Mouse (Mus musculus) lung, postnatal 4 days (tissue): ENCODE measurements around the gene Ttll3.
A peak's percentile ranks its signal among the peaks of the same experiment; 100 is the strongest.

ENCODE experiments used
- DNase-seq, 2 experiments: peaks; one replicate each; pipeline ENCODE4 v3.0.0; 2021

Gene Ttll3

DNA sequence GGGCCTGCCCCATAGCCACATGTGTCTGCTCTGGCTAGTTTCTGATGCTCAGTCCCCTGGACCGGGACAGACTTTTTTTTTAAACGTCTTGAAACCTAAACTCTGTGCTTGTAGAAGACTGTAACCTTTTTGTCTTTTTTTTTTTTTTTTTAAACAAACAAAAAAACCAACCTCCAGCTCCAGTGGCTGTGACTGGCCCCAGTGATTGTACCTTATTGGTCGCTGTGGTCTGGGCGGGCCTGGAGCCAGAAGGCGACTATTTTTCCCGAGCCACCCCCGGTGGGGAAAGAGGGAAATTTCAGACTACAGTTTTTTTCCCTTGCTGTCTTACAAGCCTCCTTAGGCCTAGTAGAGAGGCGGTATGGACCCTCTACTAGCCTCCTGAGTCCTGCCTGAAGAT, at the start of gene Ttll3:
Gene Ttll3, plus strand, starts transcription at position 301 of the 400 bp plus-strand sequence.
- DNase-seq = no peak

DNA sequence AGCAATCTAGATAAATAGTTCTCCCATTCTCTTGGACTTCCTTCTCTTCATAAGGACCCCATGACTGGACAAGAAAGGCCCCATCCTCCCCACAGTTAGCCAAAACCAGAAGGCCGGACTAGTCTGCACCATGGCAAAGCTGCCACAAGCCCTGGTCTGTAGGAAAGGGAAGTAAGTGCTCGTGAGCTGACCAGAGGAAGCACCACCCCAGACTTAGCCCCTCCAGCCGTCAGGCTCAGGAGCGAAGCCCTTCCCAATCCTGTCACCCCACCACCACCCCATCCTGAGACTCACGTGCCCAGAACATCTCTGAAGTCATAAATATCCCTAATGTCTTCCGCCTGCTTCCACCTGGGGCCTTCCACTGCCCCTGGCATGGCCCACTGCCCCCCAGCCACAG, 47.5 kb upstream of the Ttll3 start:
- DNase-seq = peak; percentile 33 to 34

DNA sequence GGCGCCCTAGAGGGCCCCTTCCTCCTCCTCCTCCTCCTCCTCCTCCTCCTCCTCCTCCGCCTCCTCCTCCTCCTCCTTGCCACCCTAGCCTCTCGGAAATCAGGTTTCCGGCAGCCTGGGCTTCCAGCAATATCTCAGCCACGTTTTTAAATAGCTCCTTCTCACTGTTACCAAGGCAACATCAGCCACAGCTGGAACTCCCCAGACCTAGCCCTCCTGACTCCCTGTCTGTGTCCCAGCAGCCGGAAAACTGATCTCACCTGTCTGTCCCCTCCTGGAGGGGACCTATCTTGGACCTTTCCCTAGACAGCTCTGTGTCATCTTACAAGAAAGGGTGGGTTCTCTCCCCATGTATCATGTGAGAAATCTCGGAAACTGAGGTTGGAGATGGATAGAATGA, 46.8 kb upstream of the Ttll3 start:
- no peak for DNase-seq

DNA sequence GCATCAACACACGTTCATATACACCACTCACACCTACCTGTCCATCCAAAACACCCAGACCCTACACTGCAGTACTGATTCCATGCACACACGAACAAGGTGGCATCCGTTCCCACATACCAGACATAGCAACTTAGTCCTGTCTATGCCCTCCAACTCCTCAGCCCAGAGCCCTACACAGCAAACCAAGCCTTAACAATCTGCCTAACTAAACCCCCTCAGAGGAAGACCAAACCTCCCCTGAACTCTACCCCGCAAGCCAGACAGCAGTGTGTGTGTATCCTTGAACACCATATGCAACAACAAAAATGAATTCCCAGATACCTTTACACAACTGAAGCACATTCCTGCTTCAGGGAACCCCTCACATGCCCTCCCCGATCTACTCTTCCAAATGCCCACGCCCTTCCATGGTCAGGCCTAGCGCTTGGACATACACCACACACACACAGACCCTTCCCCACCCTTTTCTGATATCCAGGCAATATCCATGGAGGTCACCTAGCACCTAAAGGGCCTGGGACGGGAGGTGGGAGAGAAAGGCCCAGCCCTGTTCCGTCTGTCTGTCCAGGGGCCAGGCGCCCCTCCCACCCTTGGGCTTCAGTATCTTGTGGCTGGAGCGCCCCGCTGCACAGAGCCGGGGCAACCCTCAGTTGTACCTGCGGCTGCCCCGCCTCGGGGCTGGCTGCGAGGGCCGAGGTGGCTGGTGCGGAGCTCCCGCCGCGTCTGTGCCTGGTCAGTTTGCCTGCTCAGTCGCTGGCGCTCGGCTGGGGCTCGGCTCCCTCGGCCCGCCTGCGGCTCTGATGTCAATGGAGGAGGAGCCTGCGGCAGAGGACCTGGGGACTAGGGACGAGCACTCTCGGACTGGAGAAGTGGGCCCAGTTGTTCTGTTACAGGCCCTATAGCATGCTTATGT, 45.6 kb upstream of the Ttll3 start, which contains the start of gene Camk1:
Gene Camk1, minus strand, starts transcription at position 808 of the 916 bp plus-strand sequence.
- peak; percentile 87 to 88 for DNase-seq

DNA sequence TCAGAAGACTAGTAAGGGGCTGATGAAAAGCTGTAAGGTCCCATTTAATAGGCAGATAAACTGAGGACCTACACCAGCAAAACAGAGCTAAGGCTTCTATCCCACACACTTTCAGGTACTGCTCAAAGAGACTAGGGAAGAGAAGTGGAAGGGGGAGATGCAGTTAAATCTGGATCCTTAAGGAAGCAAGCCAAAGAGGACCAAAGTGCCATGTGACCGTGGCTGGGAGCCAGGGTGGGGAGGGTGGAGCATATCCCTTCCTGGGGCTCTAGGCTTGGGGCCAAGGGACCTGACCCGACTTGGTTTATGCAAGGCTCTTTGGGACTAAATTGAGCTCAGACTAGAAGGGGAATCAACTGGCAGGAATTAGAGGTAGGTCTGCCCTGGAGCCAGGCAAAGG, 44.7 kb upstream of the Ttll3 start:
- peak; percentile 85 to 92 for DNase-seq

DNA sequence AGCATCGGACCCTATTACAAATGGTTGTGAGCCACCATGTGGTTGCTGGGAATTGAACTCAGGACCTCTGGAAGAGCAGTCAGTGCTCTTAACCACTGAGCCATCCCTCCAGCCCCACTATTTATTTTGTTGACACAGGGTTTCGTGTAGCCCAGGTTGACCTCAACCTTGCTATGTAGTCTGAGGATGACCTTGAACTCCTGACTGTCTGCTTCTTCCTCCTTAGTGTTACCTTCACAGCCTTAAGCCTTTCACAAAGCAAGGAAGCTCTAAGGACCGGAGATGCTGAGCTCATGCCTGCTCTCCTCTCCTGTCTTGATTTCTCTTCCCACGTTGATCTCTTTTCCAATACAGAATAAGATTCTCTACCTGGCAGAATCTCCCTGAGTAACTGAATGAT, 42.2 kb upstream of the Ttll3 start:
- no peak for DNase-seq

DNA sequence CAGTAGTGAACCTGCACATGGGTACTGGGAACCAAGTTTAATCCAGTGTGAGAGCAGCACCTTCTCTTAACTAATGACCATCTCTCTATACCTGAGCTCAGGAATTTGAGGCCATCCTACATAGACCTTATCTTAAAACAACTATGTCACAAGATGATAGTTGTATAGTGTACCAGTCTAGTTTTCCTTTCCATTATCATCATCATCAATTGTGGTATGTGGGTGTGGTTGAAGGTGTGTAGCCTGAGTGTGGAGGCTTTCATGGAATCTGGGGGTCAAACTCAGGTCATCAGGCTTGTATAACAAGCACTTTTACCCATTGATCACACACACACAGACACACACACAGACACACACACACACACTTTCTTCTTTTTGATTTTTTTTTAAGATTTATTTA, 38.5 kb upstream of the Ttll3 start:
- DNase-seq = no peak

DNA sequence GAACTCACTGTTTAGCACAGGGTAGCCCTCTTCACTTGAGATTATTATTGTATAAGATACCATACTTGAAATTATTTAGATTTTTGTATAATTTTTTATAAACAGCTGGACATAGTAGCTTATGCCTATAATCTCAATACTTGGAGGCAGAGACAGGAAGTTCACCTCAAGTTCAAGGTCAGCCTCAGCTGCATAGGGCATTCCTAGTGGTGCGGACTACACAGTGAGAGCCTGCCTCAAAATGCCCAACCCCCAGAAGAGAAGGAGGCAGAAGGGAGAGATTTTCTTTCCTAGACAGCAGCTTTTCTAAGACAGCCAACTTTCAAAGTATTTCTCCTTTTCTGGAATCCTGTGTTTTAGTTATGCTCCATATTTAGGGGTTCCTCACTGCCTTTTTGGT, 37.9 kb upstream of the Ttll3 start:
- DNase-seq = no peak

DNA sequence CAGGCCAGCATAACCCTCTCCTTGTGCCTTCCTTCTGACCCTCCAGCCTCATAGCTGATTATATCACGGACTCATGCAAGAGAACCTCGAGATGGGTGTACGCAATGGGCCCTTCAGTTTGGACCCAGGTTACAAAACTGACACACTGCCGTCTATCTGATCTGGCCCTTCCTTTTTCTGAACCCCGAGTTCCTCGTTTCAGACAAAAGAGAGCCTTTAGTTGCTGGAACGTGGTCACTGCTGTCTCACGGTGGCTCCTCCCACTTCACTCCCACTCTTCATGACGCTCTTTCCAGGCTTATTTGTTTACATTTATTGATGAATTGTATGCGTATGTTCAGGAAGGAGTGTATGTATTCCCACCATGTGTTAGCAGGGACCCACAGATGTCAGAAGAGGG, 37.4 kb upstream of the Ttll3 start:
- peak in 1 of 2 experiments; percentile 23 for DNase-seq

DNA sequence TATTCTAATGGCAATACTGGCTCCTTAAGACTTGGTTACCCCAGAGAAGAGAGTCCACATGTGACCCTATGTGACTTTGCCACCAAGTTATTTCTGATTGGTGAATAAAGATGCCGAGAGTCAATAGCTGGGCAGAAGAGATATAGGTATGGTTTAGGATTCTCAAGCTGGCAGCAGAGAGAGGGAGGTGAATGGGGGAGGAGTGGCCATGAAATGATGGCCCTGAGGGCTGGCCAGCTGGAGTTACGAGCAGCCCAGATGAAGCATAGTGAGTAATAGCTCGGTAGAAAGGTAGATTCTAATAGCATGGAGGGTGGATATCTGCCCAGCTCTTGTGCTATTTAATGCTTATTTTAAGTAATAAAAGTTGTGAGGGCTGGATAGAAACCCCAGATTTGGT, 36.2 kb upstream of the Ttll3 start:
- no peak for DNase-seq

DNA sequence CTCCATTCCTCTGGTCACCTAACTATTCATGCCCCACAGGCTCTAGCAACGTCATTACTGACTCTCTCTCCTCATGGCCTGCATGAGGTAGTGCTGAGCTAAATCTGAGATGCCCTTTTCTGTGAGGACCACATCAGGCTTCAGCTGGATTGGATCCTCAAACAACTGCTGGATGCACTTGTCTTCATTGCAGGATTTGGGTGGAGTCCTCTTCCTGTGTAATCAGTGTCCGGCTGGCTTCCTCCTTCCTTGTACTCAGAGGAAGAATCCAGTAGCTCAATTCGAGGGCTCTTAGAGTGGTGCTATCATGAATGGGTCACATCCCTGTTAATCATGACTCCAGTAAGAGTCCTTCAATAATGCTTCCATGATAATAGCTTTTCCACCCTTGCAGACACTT, 35.4 kb upstream of the Ttll3 start:
- no peak for DNase-seq

DNA sequence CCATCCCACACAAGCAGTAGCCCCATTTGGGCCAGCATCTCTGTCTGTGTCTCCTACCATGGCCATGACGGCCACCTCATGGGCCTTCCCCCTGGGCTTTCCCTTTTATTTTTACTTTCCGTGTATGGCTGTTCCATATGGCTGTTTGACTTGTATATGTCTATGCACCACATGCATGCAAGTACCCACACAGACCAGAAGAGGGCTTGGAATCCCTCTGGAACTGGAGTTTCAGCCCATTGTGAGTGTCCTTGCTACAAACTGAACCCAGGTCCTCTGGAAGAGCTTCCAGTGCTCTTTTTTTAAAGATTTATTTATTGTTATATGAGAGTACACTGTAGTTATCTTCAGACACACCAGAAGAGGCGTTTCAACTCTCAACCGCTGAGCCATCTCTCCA, 27.6 kb upstream of the Ttll3 start:
- DNase-seq = no peak

DNA sequence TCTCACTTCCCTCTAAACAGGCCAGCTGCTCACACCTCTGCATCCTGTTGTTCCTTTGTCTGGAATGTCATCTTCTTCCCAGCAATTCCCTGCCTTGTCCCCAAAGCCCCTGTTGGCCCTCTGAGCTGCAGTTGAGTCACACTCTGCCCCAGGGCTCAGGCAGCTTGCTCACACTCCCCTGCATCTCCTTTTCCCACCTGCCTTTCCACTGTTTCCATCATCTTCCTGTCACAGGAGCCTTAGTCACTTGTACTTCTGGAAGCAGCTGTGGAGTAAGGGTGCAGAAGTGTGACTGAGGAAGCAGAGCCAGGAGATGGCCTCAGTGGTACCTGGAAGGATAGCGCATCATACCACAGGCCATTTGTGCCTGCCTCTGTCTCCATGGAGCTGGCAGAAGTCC, 26.8 kb upstream of the Ttll3 start:
- DNase-seq = no peak

DNA sequence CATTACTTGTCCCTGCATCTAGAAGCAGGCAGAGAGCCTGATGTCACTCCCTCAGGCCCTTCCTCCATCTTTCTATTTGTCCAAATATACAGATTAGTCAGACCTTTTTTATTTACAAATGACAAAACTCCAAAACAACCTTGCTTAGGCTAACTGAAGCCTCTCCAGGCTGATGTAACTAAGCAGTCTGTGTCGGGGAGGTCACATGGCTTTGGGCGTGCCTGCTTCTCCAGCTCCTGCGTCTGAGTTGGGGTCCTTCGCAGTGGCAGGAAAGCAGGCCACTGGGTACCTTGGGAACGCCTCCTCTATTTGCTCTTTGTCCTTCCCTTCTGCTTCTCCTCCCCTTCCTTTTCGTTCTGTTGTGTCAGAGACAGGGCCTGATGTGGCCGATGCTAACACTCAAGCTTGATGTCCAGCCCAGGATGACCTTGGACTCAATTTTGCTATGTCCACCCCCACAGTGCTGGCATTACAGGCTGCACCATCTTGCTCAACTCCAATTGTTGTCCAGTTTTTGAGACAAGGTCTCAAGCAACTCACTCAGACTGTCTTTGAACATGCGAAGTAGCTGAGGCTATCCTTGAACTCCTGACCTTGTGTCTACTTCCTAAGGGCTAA, 24.4 kb upstream of the Ttll3 start:
- DNase-seq = no peak

DNA sequence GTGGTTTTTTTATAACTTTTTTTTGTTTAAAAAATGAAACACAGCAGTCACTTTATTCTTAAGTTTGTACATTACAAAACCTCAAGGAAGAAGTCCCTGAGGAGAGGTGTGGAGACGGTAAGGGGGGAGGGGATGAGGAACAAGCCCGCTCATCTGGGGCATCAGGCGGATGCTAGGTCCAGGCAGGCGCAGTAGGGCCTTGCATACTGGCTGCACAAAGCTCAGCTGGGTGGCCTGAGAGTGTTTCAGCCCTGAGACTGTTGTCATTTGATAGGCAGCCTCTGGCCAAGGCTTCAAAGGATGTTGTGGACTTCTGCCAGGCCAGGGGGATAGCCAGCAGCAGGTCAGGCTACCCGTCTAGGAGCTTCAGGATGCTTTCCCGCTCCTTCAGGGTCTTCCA, 22.4 kb upstream of the Ttll3 start:
- DNase-seq = no peak

DNA sequence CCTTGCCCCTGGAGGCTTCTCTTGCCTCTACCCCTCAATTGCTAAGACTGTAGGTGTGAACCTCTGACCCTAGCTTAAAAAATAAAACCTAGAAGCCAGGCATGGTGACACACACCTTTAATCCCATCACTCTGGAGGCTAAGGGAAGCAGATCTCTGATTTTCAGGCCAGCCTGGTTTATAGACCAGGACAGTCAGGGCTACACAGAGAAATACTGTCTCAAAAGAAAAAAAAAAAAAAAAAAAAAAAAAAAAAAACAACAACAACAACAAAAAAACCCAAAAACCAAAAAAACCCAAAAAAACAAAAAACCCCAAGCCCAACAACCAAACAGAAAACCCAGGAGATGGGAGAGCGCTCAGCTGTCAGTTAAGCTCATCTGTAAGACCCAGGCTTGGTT, 21.5 kb upstream of the Ttll3 start:
- DNase-seq = no peak

DNA sequence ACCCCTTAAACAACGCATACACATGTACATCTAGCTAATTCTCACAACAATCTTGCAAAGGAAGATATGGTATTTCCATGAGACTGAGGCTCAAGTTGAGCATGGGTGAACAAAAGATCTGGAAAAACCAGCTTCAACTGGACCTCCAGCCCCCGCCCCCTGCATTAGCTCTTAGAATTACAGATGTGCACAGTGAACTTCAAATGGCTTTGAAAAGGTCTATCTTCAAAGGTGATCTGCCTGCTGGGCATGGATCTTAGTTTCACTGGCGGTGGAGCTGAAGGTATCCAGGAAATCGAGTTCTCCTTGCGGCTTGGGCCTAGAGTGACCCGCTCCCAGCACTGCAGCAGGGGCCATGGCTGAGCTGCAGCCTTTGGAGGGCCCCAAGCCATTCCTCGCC, 20.9 kb upstream of the Ttll3 start:
- no peak for DNase-seq

DNA sequence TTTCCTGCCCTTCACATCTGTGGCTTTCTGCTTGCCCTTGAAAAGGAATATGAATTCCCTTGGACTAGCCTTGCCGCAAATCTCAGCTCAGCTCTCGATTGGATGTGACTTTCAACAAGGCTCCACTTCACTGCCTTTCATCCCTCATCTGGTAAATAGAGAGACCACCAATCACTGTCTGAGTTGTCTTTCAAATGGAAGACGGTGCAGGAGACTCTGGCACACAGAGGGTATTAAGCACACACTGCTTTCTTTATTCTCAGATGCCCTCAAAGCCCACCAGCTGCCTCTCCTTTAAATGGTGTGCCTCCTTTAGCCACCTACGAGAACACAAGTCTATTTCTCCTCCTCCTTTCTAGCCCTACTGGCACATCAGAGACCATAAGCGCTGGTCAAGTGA, 20.5 kb upstream of the Ttll3 start:
- DNase-seq = no peak

DNA sequence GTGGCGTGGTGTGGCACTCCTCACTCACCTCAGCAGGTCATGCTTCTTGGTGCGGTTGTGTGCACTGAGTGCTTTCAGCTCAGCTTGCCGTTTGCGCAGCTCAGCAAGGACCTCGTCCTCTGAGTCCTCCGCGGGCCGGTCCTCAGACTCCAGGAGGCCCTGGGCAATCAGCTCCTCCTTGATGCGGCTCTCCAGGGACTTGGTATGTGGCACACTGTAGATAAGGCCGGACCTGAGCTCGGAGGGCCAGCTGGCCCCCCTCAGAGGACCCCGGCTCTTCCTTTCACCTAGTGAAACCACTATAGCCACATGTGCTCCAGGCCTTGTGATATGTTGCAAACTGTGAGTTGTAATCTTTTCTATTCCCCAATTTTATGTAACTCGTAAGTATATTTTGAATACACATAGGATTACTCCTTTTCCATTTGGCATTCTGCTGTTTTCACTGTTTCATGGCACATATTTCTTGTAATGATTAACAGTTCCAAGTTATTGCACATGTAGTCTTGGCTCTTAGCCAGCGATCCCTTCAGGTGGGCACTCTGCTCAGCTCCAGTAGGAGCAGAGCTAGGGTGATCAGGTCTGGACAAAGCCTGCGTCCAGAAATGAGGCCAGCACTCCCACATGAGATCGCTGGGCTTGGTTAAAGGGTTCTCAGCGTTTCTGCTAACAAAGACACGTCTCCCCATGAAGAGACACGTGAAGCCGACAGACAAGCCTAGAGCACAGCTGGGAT, 18.7 kb upstream of the Ttll3 start:
- DNase-seq = no peak

DNA sequence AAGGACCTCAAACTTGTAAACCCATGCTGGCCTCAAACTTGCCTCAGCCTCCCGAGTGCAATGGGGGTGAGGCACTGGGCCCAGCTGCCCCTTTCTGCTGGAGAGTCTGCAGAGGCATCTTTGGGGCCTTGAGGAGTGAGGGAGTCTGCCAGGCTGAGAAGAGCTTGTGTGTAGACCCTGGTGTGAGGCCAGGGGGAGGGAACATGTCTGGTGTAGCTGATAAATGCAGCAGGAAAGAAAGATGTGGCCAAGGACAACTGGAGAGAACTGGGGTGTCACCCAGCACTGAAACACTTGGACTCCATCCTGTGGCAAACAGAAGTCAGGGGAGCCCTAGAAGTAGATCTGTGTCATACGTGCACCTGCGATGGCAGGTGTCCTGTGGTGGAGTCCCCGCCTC, 15.6 kb upstream of the Ttll3 start:
- DNase-seq = no peak

DNA sequence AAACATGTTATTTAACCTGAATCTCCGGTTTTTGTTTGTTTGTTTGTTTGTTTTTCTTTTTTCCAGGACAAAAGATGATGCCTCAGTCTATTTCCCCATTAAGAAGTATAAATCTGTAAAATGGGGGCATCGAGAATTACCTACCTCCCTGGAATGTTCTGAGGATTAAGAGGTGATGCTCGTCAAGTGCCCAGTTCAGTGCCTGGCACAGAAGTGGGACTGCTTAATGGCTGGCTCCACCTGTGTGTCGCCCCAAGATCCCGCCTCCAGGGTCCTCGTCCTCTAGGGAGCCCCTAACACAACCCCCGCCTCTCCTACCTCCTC, 11.9 kb upstream of the Ttll3 start:
- no peak for DNase-seq

DNA sequence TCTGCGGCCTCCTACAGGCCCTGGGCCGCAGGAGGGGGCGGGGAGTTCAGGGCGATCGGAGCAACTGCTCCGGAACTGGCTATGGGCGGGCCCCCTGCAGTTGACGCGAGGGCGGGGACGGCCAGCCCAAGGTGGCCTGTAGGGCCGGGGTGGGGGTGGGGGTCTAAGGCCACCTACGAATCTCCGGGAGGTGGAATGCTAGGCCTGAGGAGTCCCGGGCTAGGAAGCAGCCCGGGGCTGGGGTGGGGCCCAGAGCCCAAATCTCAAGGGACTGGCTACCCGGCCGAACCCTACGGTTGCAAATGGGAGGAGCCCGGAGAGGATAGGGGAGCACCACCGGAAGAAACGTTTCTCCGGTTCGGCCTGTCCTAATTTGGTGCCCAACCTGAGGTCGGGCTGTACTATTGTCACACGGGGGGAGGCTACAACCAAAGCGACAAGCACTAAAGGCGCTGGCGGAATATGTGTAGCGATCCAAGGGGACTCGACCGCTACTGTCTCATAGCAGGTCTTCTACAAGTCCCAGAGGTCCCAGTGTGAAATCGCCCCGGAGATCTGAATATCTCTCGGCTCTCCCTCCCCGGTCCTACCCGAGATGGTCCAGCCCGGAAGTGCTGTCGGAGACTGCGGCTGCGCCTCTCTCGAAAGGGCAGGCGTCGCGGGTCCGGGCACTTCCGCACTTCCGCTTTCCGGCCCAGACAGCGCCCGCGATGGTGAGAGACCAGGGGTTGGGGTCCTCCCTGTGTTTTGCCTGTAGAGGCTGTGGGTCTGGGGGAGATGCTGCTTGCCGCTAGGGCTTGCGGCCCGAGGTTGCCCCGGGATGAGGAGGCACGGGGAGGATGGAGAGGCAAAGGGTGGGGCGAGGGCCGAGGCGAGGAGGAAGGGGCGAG, 11.3 kb upstream of the Ttll3 start, which contains the start of the genes Tada3 and Arpc4:
Gene Tada3, minus strand, starts transcription at position 388 of the 890 bp plus-strand sequence.
Gene Arpc4, plus strand, starts transcription at position 620 of the 890 bp plus-strand sequence.
- peak; percentile 93 to 95 for DNase-seq

DNA sequence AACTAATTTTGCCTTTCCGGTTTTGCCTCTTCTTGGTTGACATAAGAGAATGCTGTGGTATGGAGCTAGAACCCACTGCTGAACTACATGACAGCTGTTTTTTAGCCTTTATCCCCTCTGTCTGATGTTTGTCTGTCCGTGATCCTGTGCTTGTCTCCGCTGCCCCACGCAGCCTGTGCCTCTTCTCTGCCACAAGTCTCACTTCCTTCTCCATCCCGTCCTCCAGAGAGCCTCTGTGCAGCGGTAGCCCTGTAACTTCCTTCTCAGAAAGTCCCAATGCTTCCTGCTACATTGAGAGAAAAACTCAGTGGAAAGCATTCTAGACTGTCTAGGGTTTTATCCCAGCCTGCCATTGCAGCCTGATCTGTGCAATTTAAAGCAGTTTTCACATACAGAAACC, 9.8 kb upstream of the Ttll3 start:
- peak in 1 of 2 experiments; percentile 26 for DNase-seq
